Mouse (Mus musculus) forebrain, embryonic 10.5 days (tissue): ENCODE measurements around the gene Rapgef3. TPM values are rescaled to one million over a fixed set of nuclear protein-coding genes. Genes with fewer than 3 reads are reported as not detected.

Source experiments
- DNase-seq: peaks from one replicate; pipeline ENCODE4 v3.0.0-alpha.2; 2017; ENCODE audit warnings: low spot score; ENCODE audit errors: extremely low spot score
- H3K27ac ChIP-seq: fragments of 300-500 bp; sonication (generic); 2 replicates; pipeline ENCODE4 v1.5.1; 2016; ENCODE audit warnings: mild to moderate bottlenecking
- H3K27me3 ChIP-seq: fragments of 300-500 bp; sonication (generic); 2 replicates; pipeline ENCODE4 v1.6.1; 2016; ENCODE audit warnings: mild to moderate bottlenecking; ENCODE audit not compliant: poor library complexity, severe bottlenecking
- H3K36me3 ChIP-seq: fragments of 300-500 bp; sonication (generic); replicated peaks from 2 replicates; pipeline ENCODE4 v1.6.1; 2016; ENCODE audit warnings: mild to moderate bottlenecking, moderate library complexity
- H3K4me1 ChIP-seq: fragments of 300-500 bp; sonication (generic); 2 replicates; pipeline ENCODE4 v1.6.1; 2016
- H3K4me3 ChIP-seq: fragments of 300-500 bp; sonication (generic); 2 replicates; pipeline ENCODE4 v1.5.1; 2016; ENCODE audit warnings: mild to moderate bottlenecking, moderate library complexity
- H3K9me3 ChIP-seq: fragments of 300-500 bp; sonication (generic); 2 replicates; pipeline ENCODE4 v1.6.1; 2016; ENCODE audit warnings: mild to moderate bottlenecking, moderate library complexity
- WGBS: fragments of 180-500 bp; shearing (Covaris S2); methylation state at CpG from one replicate; pipeline ENCODE4 v1.1.7; 2016; 5-methylcytosine and 5-hydroxymethylcytosine counted together
- polyA plus RNA-seq: library from polyadenylated mRNA; unstranded; fragments of >200 nt; fragmentation: Nextera tagmentation; extraction: Ambion mirVana; gene quantifications from 2 replicates; pipeline ENCODE4 v1.2.1, GENCODE M21; 2016

Rapgef3 gene
- polyA plus RNA-seq, 1 experiment from 2014 or later: 6.3 TPM

GRCm38 (mm10) chr15:97778311-97779098 is 10.7 kb upstream of the Rapgef3 start, which contains the start of gene Slc48a1:
Gene Slc48a1 (plus strand): TSS chr15:97778520.
- WGBS: 77% methylated on average over 8 of the region's 8 CpGs
- DNase-seq: no peak
- Histone ChIP-seq H3K36me3 (no peaks in the 10 kb centered on the region), H3K4me1 (peaks cover 43% of the 10 kb centered on the region), H3K4me3 (no peak within 1 kb of the TSS), H3K27ac (no peak within 1 kb of the TSS), H3K27me3 (peaks cover 55% of the 10 kb centered on the region), H3K9me3 (no peaks in the 10 kb centered on the region)

GRCm38 (mm10) chr15:97776919-97777318 is 9.1 kb upstream of the Rapgef3 start:
- no peak for DNase-seq
- Histone ChIP-seq H3K27ac (no peak overlapping the region), H3K4me3 (no peak overlapping the region), H3K27me3 (peaks cover 43% of the 10 kb centered on the region), H3K4me1 (peaks cover 42% of the 10 kb centered on the region), H3K36me3 (no peaks in the 10 kb centered on the region), H3K9me3 (no peaks in the 10 kb centered on the region)
- 81% methylated on average over 6 of the region's 6 CpGs for WGBS

GRCm38 (mm10) chr15:97776514-97776913 is 8.7 kb upstream of the Rapgef3 start:
- H3K9me3 ChIP-seq: no peaks in the 10 kb centered on the region
- no peaks in the 10 kb centered on the region for H3K36me3 ChIP-seq
- H3K4me3 ChIP-seq: no peak overlapping the region
- H3K4me1 ChIP-seq: peaks cover 38% of the 10 kb centered on the region
- H3K27me3 ChIP-seq: peaks cover 39% of the 10 kb centered on the region
- DNase-seq: peak; percentile 64
- H3K27ac ChIP-seq: peak overlapping the region; percentile 33; the same call in 1 of the 2 replicates
- 12% methylated on average over 8 of the region's 8 CpGs for WGBS

GRCm38 (mm10) chr15:97773961-97774370 is 6.2 kb upstream of the Rapgef3 start:
- H3K4me1 ChIP-seq: peaks cover 29% of the 10 kb centered on the region
- H3K27me3 ChIP-seq: peaks cover 54% of the 10 kb centered on the region
- H3K4me3 ChIP-seq: no peak overlapping the region
- DNase-seq: no peak
- H3K36me3 ChIP-seq: no peaks in the 10 kb centered on the region
- WGBS: 78% methylated on average over 5 of the region's 5 CpGs
- no peaks in the 10 kb centered on the region for H3K9me3 ChIP-seq
- H3K27ac ChIP-seq: peak overlapping the region; percentile 69; the same call in 1 of the 2 replicates

- H3K36me3 ChIP-seq: no peaks in the 10 kb centered on the region
- peaks cover 28% of the 10 kb centered on the region for H3K4me1 ChIP-seq
- no peaks in the 10 kb centered on the region for H3K9me3 ChIP-seq
- DNase-seq: no peak
- WGBS: 38% methylated on average over 5 of the region's 5 CpGs
- H3K27me3 ChIP-seq: peaks cover 63% of the 10 kb centered on the region
- peak overlapping the region; percentile 69; the same call in 1 of the 2 replicates for H3K27ac ChIP-seq
- H3K4me3 ChIP-seq: no peak overlapping the region
These were observed 5.3 kb upstream of the Rapgef3 start for GRCm38 (mm10) chr15:97773108-97773507.

GRCm38 (mm10) chr15:97770280-97770679 is 2.5 kb upstream of the Rapgef3 start:
- no peak for DNase-seq
- H3K4me1 ChIP-seq: peaks cover 52% of the 10 kb centered on the region
- WGBS: 81% methylated on average over 8 of the region's 8 CpGs
- no peaks in the 10 kb centered on the region for H3K36me3 ChIP-seq
- H3K27me3 ChIP-seq: peaks cover 81% of the 10 kb centered on the region
- no peaks in the 10 kb centered on the region for H3K9me3 ChIP-seq
- H3K4me3 ChIP-seq: no peak overlapping the region
- no peak overlapping the region for H3K27ac ChIP-seq

- H3K27me3 ChIP-seq: peaks cover 84% of the 10 kb centered on the region
These were observed 420 bp upstream of the Rapgef3 start for GRCm38 (mm10) chr15:97768192-97768591.

GRCm38 (mm10) chr15:97766594-97767279 is 1.0 kb downstream of the Rapgef3 start:
- Histone ChIP-seq H3K27ac (peak overlapping the region; percentile 68), H3K4me1 (peaks cover 59% of the 10 kb centered on the region), H3K27me3 (peaks cover 95% of the 10 kb centered on the region), H3K36me3 (no peaks in the 10 kb centered on the region), H3K4me3 (peak overlapping the region; percentile 61), H3K9me3 (no peaks in the 10 kb centered on the region)
- WGBS: 5% methylated on average over 23 of the region's 23 CpGs
- no peak for DNase-seq

More at GRCm38 (mm10) chr15:97768192-97768591, 420 bp upstream of the Rapgef3 start:
- peak overlapping the region; percentile 61 for H3K4me3 ChIP-seq
- H3K27ac ChIP-seq: peak overlapping the region; percentile 68
- WGBS: under 1% methylated on average over 18 of the region's 18 CpGs
- DNase-seq: no peak
- H3K36me3 ChIP-seq: no peaks in the 10 kb centered on the region
- H3K9me3 ChIP-seq: no peaks in the 10 kb centered on the region
- H3K4me1 ChIP-seq: peaks cover 59% of the 10 kb centered on the region

- whole genome bisulfite sequencing: 17% methylated on average over 8 of the region's 8 CpGs
- Histone ChIP-seq H3K27ac (peak overlapping the region; percentile 68), H3K4me3 (peak overlapping the region; percentile 61), H3K9me3 (no peaks in the 10 kb centered on the region), H3K36me3 (no peaks in the 10 kb centered on the region), H3K27me3 (peaks cover 99% of the 10 kb centered on the region), H3K4me1 (peaks cover 59% of the 10 kb centered on the region)
- peak; percentile 47 for DNase-seq
These were observed 1.6 kb downstream of the Rapgef3 start for GRCm38 (mm10) chr15:97766194-97766593.

GRCm38 (mm10) chr15:97765090-97765794 is 2.5 kb downstream of the Rapgef3 start:
- H3K27ac ChIP-seq: no peak overlapping the region
- peaks cover 96% of the 10 kb centered on the region for H3K27me3 ChIP-seq
- no peaks in the 10 kb centered on the region for H3K9me3 ChIP-seq
- no peak for DNase-seq
- peaks cover 59% of the 10 kb centered on the region for H3K4me1 ChIP-seq
- no peaks in the 10 kb centered on the region for H3K36me3 ChIP-seq
- peak overlapping the region; percentile 61; the same call in 1 of the 2 replicates for H3K4me3 ChIP-seq
- 36% methylated on average over 13 of the region's 13 CpGs for WGBS

GRCm38 (mm10) chr15:97764532-97764931 is 3.2 kb downstream of the Rapgef3 start:
- Histone ChIP-seq H3K27ac (no peak overlapping the region), H3K4me3 (no peak overlapping the region), H3K27me3 (peaks cover 94% of the 10 kb centered on the region), H3K4me1 (peaks cover 62% of the 10 kb centered on the region), H3K9me3 (no peaks in the 10 kb centered on the region), H3K36me3 (no peaks in the 10 kb centered on the region)
- 70% methylated on average over 2 of the region's 2 CpGs for WGBS
- no peak for DNase-seq

- Histone ChIP-seq H3K4me3 (no peak overlapping the region), H3K36me3 (no peaks in the 10 kb centered on the region), H3K27ac (no peak overlapping the region), H3K4me1 (peaks cover 59% of the 10 kb centered on the region), H3K9me3 (no peaks in the 10 kb centered on the region), H3K27me3 (peaks cover 83% of the 10 kb centered on the region)
- 62% methylated on average over 9 of the region's 9 CpGs for WGBS
- DNase-seq: no peak
These were observed 4.3 kb downstream of the Rapgef3 start for GRCm38 (mm10) chr15:97763256-97764049.
